Mouse (Mus musculus) hindbrain, embryonic 14.5 days (tissue): ENCODE measurements at regions not wholly inside any gene's neighbourhood (a gene's known extent, or its start where the extent isn't known, plus 50 kb on each side); places are given as distances from the start of the nearest gene placed in this dataset.

Experiments
- ATAC-seq: fragments of 200-750 bp; cut with Nextera tagmentation; 2 replicates; pipeline ENCODE4 v1.8.0; 2017; ENCODE audit warnings: moderate number of reproducible peaks, mild to moderate bottlenecking, moderate TSS enrichment, moderate library complexity; ENCODE audit not compliant: low FRiP score
- DNase-seq: peaks from one replicate; pipeline ENCODE4 v3.0.0-alpha.2; 2015; ENCODE audit warnings: low spot score
- H3K27ac ChIP-seq: fragments of 300-500 bp; sonication (generic); 2 replicates; pipeline ENCODE4 v1.5.1; 2014; ENCODE audit warnings: mild to moderate bottlenecking, moderate library complexity
- H3K27me3 ChIP-seq: fragments of 300-500 bp; sonication (generic); 2 replicates; pipeline ENCODE4 v1.6.1; 2014; ENCODE audit warnings: mild to moderate bottlenecking, low read length, mixed read lengths; ENCODE audit not compliant: control insufficient read depth, insufficient read depth
- H3K36me3 ChIP-seq: fragments of 300-500 bp; sonication (generic); replicated peaks from 2 replicates; pipeline ENCODE4 v1.6.1; 2014; ENCODE audit not compliant: control insufficient read depth, insufficient read depth
- H3K4me1 ChIP-seq: fragments of 300-500 bp; sonication (generic); replicated peaks from 2 replicates; pipeline ENCODE4 v1.6.1; 2014; ENCODE audit warnings: antibody characterized with exemption, low read length, mixed read lengths; ENCODE audit not compliant: control insufficient read depth, insufficient read depth
- H3K4me2 ChIP-seq: fragments of 300-500 bp; sonication (generic); replicated peaks from 2 replicates; pipeline ENCODE4 v1.6.1; 2014; ENCODE audit warnings: mild to moderate bottlenecking, moderate library complexity
- H3K4me3 ChIP-seq: fragments of 300-500 bp; sonication (generic); replicated peaks from 2 replicates; pipeline ENCODE4 v1.5.1; 2014; ENCODE audit warnings: mild to moderate bottlenecking, low read length
- H3K9ac ChIP-seq: fragments of 300-500 bp; sonication (generic); 2 replicates; pipeline ENCODE4 v1.6.1; 2014
- H3K9me3 ChIP-seq: fragments of 300-500 bp; sonication (generic); 2 replicates; pipeline ENCODE4 v1.6.1; 2016; ENCODE audit warnings: low read length; ENCODE audit not compliant: control insufficient read depth
- WGBS: fragments of 180-500 bp; shearing (Covaris S2); extraction: QIAGEN DNeasy Blood & Tissue Kit; methylation state at CpG from one replicate; pipeline ENCODE4 v1.1.7; 2014; 5-methylcytosine and 5-hydroxymethylcytosine counted together

DNA sequence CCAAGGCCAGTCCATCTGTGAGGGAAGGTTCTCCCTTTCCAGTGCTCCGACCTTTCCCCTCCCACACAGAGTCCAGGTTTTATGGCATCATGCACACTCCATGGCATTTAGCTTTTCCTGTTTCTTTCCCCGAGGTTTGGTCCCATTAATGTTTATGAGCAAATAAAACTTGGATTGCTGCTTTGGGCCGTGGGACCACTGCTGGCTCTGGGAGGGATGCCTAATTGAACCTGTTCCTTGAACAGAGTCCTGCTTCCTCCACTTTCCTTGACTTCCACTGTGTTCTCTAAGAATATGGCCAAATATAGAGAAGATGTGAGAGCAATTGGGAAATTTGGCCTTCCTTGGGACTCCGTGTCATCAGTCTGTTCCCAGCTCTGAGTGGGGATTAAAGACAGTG, 170.3 kb upstream of the Fstl4 start:
- Histone ChIP-seq H3K4me3 (no peak overlapping the region), H3K4me1 (no peaks in the 10 kb centered on the region), H3K9me3 (0 out of 2 replicates have a peak, but pooled peaks cover 6% of the 10 kb centered on the region), H3K36me3 (no peaks in the 10 kb centered on the region), H3K9ac (no peak overlapping the region), H3K27ac (no peak overlapping the region), H3K27me3 (no peaks in the 10 kb centered on the region), H3K4me2 (no peak overlapping the region)
- DNase-seq (no peak), ATAC-seq (no peak)
- 86% methylated on average over 4 of the region's 4 CpGs for whole genome bisulfite sequencing

DNA sequence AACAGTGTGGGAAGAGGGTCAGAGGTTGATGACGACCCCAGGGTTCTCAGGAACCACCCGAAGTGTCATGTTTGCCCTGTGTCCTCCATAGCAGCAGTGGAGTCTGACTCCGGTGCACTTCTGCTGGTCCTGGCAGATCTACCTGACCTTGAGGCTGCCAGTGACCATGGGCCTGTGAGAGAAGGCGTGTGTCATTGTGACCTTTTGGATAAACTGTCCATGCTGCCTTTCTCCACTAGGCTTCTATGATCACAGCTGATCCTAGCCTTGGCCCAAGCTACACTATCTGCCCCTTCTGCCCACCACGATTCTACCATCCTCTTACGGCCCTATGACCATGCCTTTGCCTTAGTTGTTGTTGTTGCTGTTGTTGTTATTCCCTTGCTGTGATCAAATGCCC, 163.2 kb upstream of the Fstl4 start:
- no peak overlapping the region for H3K4me2 ChIP-seq
- H3K9me3 ChIP-seq = no peaks in the 10 kb centered on the region
- DNase-seq (no peak), ATAC-seq (no peak)
- 84% methylated on average over 6 of the region's 6 CpGs for WGBS
- no peaks in the 10 kb centered on the region for H3K36me3 ChIP-seq
- no peak overlapping the region for H3K9ac ChIP-seq
- no peak overlapping the region for H3K4me3 ChIP-seq
- no peaks in the 10 kb centered on the region for H3K4me1 ChIP-seq
- H3K27me3 ChIP-seq = no peaks in the 10 kb centered on the region
- H3K27ac ChIP-seq = no peak overlapping the region

DNA sequence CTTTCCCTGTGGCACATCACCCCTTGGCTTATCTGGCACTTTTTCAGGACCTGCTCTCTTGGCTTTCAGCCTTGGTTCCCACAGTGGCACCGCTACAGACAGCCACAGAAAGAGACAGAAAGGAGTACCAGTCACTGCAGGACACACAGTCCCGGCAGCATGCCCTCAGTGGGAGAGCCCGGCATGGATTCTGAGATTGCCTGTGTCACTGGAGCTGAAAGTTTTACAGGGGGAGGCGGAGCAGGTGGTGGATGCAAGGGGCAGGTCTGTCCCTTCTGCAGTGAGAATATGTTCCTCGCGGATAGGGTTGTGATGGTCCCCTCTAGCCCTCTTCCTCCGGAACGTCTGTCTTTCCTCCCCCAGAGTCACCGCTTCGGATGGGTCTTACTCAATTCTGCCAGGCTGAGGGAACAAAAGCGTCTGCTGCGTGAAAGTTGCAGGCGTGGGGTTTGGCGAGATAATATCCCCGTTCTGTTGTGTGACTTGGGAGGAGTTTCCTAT, 162.3 kb upstream of the Fstl4 start:
- ATAC-seq (no peak), DNase-seq (no peak)
- WGBS = 81% methylated on average over 15 of the region's 15 CpGs
- H3K4me2 ChIP-seq = no peak overlapping the region
- no peaks in the 10 kb centered on the region for H3K9me3 ChIP-seq
- H3K4me1 ChIP-seq = no peaks in the 10 kb centered on the region
- H3K27me3 ChIP-seq = no peaks in the 10 kb centered on the region
- no peaks in the 10 kb centered on the region for H3K36me3 ChIP-seq
- H3K9ac ChIP-seq = no peak overlapping the region
- H3K27ac ChIP-seq = no peak overlapping the region
- H3K4me3 ChIP-seq = no peak overlapping the region

DNA sequence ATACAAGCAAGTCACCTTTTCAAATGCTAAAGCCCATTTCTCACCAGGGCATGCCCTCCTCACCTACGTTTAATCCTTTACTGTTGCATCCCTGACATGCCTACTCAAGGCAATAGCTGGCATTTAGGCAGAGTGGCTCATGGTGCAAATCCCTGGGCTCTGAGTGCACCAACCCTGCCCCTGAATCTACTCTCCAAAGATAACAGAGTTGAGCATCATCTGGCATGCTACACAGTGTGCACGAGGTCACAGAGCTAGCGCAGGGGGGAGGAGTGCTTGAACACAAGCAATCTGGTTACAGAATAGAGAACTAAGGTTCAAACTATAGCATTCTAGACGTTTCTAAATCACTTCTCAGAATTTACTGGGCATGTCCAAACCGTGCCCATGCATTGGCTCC, 161.6 kb upstream of the Fstl4 start:
- 85% methylated on average over 5 of the region's 5 CpGs for WGBS
- Histone ChIP-seq H3K9ac (no peak overlapping the region), H3K36me3 (no peaks in the 10 kb centered on the region), H3K4me3 (no peak overlapping the region), H3K4me1 (no peaks in the 10 kb centered on the region), H3K9me3 (no peaks in the 10 kb centered on the region), H3K27ac (no peak overlapping the region), H3K4me2 (no peak overlapping the region), H3K27me3 (no peaks in the 10 kb centered on the region)
- no peak for DNase-seq
- ATAC-seq = no peak

DNA sequence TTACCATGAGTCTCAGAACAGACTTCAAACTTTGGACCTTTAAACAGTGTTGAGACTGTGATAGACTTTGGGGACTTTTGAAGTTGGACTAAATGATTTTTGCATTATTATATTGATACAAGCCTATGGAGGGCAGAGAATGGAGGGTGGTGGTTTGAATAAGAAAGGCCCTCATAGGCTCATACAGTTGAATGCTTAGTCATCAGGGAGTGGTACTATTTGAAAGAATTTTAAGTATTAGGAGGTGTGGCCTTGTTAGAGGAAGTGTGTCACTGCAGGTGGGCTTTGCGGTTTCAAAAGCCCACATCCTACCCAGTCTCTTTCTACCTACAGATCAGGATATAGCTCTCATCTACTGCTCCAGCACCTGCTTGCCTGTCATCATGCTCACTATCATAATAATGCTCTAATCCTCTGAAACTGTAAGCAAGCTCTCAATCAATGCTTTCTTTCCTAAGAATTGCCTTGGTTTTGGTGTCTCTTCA, 153.7 kb upstream of the Fstl4 start:
- H3K4me3 ChIP-seq = no peak overlapping the region
- WGBS = 95% methylated on average over 1 of the region's 1 CpGs
- H3K4me2 ChIP-seq = no peak overlapping the region
- no peaks in the 10 kb centered on the region for H3K27me3 ChIP-seq
- H3K9me3 ChIP-seq = peaks cover 14% of the 10 kb centered on the region
- no peaks in the 10 kb centered on the region for H3K36me3 ChIP-seq
- no peak for ATAC-seq
- DNase-seq = no peak
- H3K4me1 ChIP-seq = 0 out of 2 replicates have a peak, but pooled peaks cover 2% of the 10 kb centered on the region
- no peak overlapping the region for H3K9ac ChIP-seq
- no peak overlapping the region for H3K27ac ChIP-seq

GRCm38 (mm10) chr11:52615622-52616021, 148.8 kb upstream of the Fstl4 start:
- Histone ChIP-seq H3K4me2 (no peak overlapping the region), H3K36me3 (no peaks in the 10 kb centered on the region), H3K4me3 (no peak overlapping the region), H3K27me3 (no peaks in the 10 kb centered on the region), H3K4me1 (peaks cover 12% of the 10 kb centered on the region; the same call in 1 of the 2 replicates), H3K9me3 (no peaks in the 10 kb centered on the region), H3K27ac (0 out of 2 replicates have a peak overlapping the region, but pooled peaks have one; percentile 14), H3K9ac (no peak overlapping the region)
- ATAC-seq (no peak), DNase-seq (no peak)
- WGBS = 41% methylated on average over 4 of the region's 4 CpGs

GRCm38 (mm10) chr11:52618646-52619045, 145.8 kb upstream of the Fstl4 start:
- no peaks in the 10 kb centered on the region for H3K9me3 ChIP-seq
- ATAC-seq (no peak), DNase-seq (no peak)
- H3K27me3 ChIP-seq = no peaks in the 10 kb centered on the region
- H3K36me3 ChIP-seq = no peaks in the 10 kb centered on the region
- 14% methylated on average over 9 of the region's 9 CpGs for WGBS
- H3K27ac ChIP-seq = no peak overlapping the region
- no peak overlapping the region for H3K4me2 ChIP-seq
- H3K4me3 ChIP-seq = no peak overlapping the region
- peaks cover 12% of the 10 kb centered on the region; the same call in 1 of the 2 replicates for H3K4me1 ChIP-seq
- H3K9ac ChIP-seq = no peak overlapping the region

DNA sequence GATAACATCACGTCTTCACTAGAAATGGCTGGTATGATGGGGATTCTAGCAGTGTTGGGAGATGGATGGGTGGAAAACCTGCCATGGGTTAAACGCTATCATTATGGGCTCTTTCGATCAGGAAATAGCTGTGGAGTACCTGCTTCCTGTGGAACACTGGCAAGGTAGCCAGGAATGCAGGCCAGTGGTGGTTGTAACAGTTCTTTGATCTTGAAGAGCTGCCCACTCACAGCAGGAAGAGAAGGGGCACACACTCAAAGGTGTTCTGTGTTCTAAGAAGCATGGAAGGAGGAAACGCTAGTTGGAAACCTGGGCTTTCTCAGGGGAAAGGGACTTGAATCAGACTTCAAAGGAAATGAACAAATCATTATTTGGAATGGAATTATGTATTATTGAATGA, 141.6 kb upstream of the Fstl4 start:
- Histone ChIP-seq H3K4me2 (no peak overlapping the region), H3K27ac (no peak overlapping the region), H3K9ac (no peak overlapping the region), H3K9me3 (no peaks in the 10 kb centered on the region), H3K36me3 (no peaks in the 10 kb centered on the region), H3K4me3 (no peak overlapping the region), H3K4me1 (peaks cover 7% of the 10 kb centered on the region; the same call in 1 of the 2 replicates), H3K27me3 (no peaks in the 10 kb centered on the region)
- DNase-seq = no peak
- ATAC-seq = no peak
- 70% methylated on average over 4 of the region's 4 CpGs for WGBS

DNA sequence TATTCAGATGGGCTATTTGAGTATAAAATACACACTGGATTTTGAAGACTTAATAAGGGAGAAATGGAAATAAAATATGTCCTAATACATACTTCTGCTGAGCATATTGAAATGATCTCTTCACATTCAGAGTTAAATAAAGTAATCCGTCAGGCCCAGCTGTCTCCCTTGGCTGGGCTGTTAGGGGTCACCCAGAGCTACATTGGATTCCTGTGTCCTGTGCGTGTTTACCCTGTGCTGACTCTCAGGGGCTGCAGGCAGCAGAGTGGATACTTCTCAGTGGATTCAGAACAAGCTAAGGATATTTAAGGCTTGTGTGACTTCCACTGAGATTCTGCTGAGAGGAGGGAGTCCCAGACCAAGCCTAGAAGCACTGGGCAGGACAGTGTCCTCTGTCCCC, 135.6 kb upstream of the Fstl4 start:
- no peak for ATAC-seq
- DNase-seq = no peak
- no peaks in the 10 kb centered on the region for H3K36me3 ChIP-seq
- WGBS = 77% methylated on average over 2 of the region's 2 CpGs
- no peak overlapping the region for H3K27ac ChIP-seq
- H3K4me1 ChIP-seq = no peaks in the 10 kb centered on the region
- no peak overlapping the region for H3K4me3 ChIP-seq
- no peaks in the 10 kb centered on the region for H3K9me3 ChIP-seq
- H3K4me2 ChIP-seq = no peak overlapping the region
- no peak overlapping the region for H3K9ac ChIP-seq
- H3K27me3 ChIP-seq = no peaks in the 10 kb centered on the region

DNA sequence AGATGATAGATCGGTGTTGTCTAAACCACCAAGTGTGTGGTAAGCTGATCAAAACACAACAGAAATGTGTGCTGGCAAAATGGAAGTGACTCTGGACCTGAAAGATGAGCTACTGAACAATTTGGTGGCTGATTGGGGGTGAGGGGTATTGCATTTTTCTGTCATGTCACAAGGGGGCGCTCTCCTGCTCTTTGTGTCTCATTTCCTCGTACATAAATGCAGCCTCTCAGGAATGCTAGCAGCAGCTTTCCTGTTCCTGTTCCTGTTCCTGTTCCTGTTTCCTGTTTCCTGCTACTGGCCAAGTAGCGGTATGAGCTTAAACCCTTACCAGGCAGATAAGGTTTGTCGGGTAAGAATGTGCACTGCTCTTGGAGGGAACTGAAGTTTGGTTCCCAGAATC, 134.7 kb upstream of the Fstl4 start:
- WGBS = 65% methylated on average over 5 of the region's 5 CpGs
- Histone ChIP-seq H3K27me3 (no peaks in the 10 kb centered on the region), H3K9ac (no peak overlapping the region), H3K4me1 (no peaks in the 10 kb centered on the region), H3K36me3 (no peaks in the 10 kb centered on the region), H3K27ac (no peak overlapping the region), H3K4me2 (no peak overlapping the region), H3K4me3 (no peak overlapping the region), H3K9me3 (no peaks in the 10 kb centered on the region)
- no peak for DNase-seq
- ATAC-seq = no peak
